Mouse (Mus musculus) CD4-positive, CD25-positive, alpha-beta regulatory T cell, adult 4 months (primary cell): ENCODE results near the gene Olfr215. TPM values are rescaled to one million over a fixed set of nuclear protein-coding genes. Genes with fewer than 3 reads are reported as not detected.
"Not testable (repeated sequence)": the region's sequence is repeated elsewhere in the genome, so short reads cannot be mapped to it uniquely, and the experiment has no call there.

Experiments
- ATAC-seq: one replicate; pipeline ENCODE4 v1.8.0; 2017
- polyA plus RNA-seq, 2 experiments: library from polyadenylated mRNA; unstranded; fragments of 100-300 nt; shearing (Covaris generic); gene quantifications; one replicate each; pipeline ENCODE4 v1.2.1; 2017

Gene Olfr215
- not detected for polyA plus RNA-seq

GRCm38 (mm10) chr6:116584095-116584494, at the start of gene Olfr215:
TSS of gene Olfr215 (minus strand) at chr6:116584195.
- no peak for ATAC-seq

GRCm38 (mm10) chr6:116632129-116632528, 48.1 kb upstream of the Olfr215 start:
- ATAC-seq, result peak; percentile 42

GRCm38 (mm10) chr6:116629766-116630165, 45.8 kb upstream of the Olfr215 start:
- no peak for ATAC-seq

- ATAC-seq, result peak; percentile 74
Measured at GRCm38 (mm10) chr6:116628539-116629171, 44.7 kb upstream of the Olfr215 start, which contains the start of gene Zfp422. TSS of gene Zfp422 (minus strand) at chr6:116628999.

GRCm38 (mm10) chr6:116628095-116628494, 44.1 kb upstream of the Olfr215 start:
- no peak for ATAC-seq

GRCm38 (mm10) chr6:116626417-116626816, 42.4 kb upstream of the Olfr215 start:
- ATAC-seq, result not testable (repeated sequence)

GRCm38 (mm10) chr6:116621318-116622023, 37.5 kb upstream of the Olfr215 start:
- no peak for ATAC-seq

GRCm38 (mm10) chr6:116618073-116618472, 34.1 kb upstream of the Olfr215 start:
- no peak for ATAC-seq

- no peak for ATAC-seq
Measured at GRCm38 (mm10) chr6:116615719-116616118, 31.7 kb upstream of the Olfr215 start.

GRCm38 (mm10) chr6:116607230-116607629, 23.2 kb upstream of the Olfr215 start:
- no peak for ATAC-seq

- not testable (repeated sequence) for ATAC-seq
Measured at GRCm38 (mm10) chr6:116600969-116601368, 17.0 kb upstream of the Olfr215 start.

- ATAC-seq, result no peak
Measured at GRCm38 (mm10) chr6:116569834-116570233, 14.2 kb downstream of the Olfr215 start.

GRCm38 (mm10) chr6:116554952-116555351, 29.0 kb downstream of the Olfr215 start:
- ATAC-seq, result no peak

- ATAC-seq, result no peak
Measured at GRCm38 (mm10) chr6:116553935-116554334, 30.1 kb downstream of the Olfr215 start, which contains the start of gene Olfr214. TSS of gene Olfr214 (plus strand) at chr6:116554235.

- ATAC-seq, result not testable (repeated sequence)
Measured at GRCm38 (mm10) chr6:116550841-116551240, 33.2 kb downstream of the Olfr215 start, which contains the start of gene Gm5580. TSS of gene Gm5580 (plus strand) at chr6:116551141.

- no peak for ATAC-seq
Measured at GRCm38 (mm10) chr6:116542500-116542899, 41.5 kb downstream of the Olfr215 start.

- no peak for ATAC-seq
Measured at GRCm38 (mm10) chr6:116538156-116538555, 45.8 kb downstream of the Olfr215 start, which contains the start of gene Olfr213. TSS of gene Olfr213 (plus strand) at chr6:116538456.

Other genes with a start within 250 kb of the Olfr215 start
- under 1 TPM; 0.40 to 0.86 TPM for gene March8, start 246.2 kb downstream of the Olfr215 start, polyA plus RNA-seq
- gene Alox5, start 123.0 kb downstream of the Olfr215 start, polyA plus RNA-seq, result not detected
- gene Olfr211, start 95.1 kb downstream of the Olfr215 start, polyA plus RNA-seq, result not detected
- gene Olfr212, start 77.7 kb downstream of the Olfr215 start, polyA plus RNA-seq, result not detected
- not detected for gene Olfr213, start 45.7 kb downstream of the Olfr215 start, polyA plus RNA-seq
- under 1 TPM in 1 of 2 experiments, not detected in 1; 0.77 TPM for gene Gm5580, start 33.1 kb downstream of the Olfr215 start, polyA plus RNA-seq
- not detected for gene Olfr214, start 30.0 kb downstream of the Olfr215 start, polyA plus RNA-seq
- gene Zfp422, start 44.8 kb upstream of the Olfr215 start, polyA plus RNA-seq, result 10 to 100 TPM; 24.6 to 27.0 TPM
- gene Depp1, start 66.4 kb upstream of the Olfr215 start, polyA plus RNA-seq, result not detected
- 1 to 10 TPM; 3.2 to 5.1 TPM for gene Rassf4, start 89.8 kb upstream of the Olfr215 start, polyA plus RNA-seq
- gene Tmem72, start 132.7 kb upstream of the Olfr215 start, polyA plus RNA-seq, result under 1 TPM; 0.04 to 0.05 TPM